Mouse (Mus musculus) forebrain, embryonic 16.5 days (tissue): ENCODE measurements around the gene Ak5. TPM values are rescaled to one million over a fixed set of nuclear protein-coding genes. Genes with fewer than 3 reads are reported as not detected.
"Not testable (repeated sequence)": the region's sequence is repeated elsewhere in the genome, so short reads cannot be mapped to it uniquely, and the experiment has no call there.

Source experiments
- ATAC-seq: fragments of 200-750 bp; cut with Nextera tagmentation; 2 replicates; pipeline ENCODE4 v1.8.0; 2017; ENCODE audit warnings: mild to moderate bottlenecking, moderate library complexity
- H3K27ac ChIP-seq: fragments of 300-500 bp; sonication (generic); 2 replicates; pipeline ENCODE4 v1.5.1; 2014; ENCODE audit warnings: low read length, control low read depth
- H3K27me3 ChIP-seq: fragments of 300-500 bp; sonication (generic); replicated peaks from 2 replicates; pipeline ENCODE4 v1.6.1; 2014; ENCODE audit warnings: low read length; ENCODE audit not compliant: control insufficient read depth, insufficient read depth
- H3K36me3 ChIP-seq: fragments of 300-500 bp; sonication (generic); 2 replicates; pipeline ENCODE4 v1.6.1; 2014; ENCODE audit not compliant: control insufficient read depth, insufficient read depth
- H3K4me1 ChIP-seq: fragments of 300-500 bp; sonication (generic); replicated peaks from 2 replicates; pipeline ENCODE4 v1.6.1; 2014; ENCODE audit warnings: low read length; ENCODE audit not compliant: control insufficient read depth, insufficient read depth
- H3K4me2 ChIP-seq: fragments of 300-500 bp; sonication (generic); 2 replicates; pipeline ENCODE4 v1.6.1; 2014; ENCODE audit warnings: mild to moderate bottlenecking, low read length, control low read depth
- H3K4me3 ChIP-seq: fragments of 300-500 bp; sonication (generic); replicated peaks from 2 replicates; pipeline ENCODE4 v1.5.1; 2014; ENCODE audit warnings: mild to moderate bottlenecking, low read length, control low read depth
- H3K9ac ChIP-seq: fragments of 300-500 bp; sonication (generic); replicated peaks from 2 replicates; pipeline ENCODE4 v1.6.1; 2014; ENCODE audit warnings: low read depth, low read length, control low read depth
- H3K9me3 ChIP-seq: fragments of 300-500 bp; sonication (generic); 2 replicates; pipeline ENCODE4 v1.6.1; 2016; ENCODE audit warnings: low read length; ENCODE audit not compliant: control insufficient read depth
- whole genome bisulfite sequencing: fragments of 180-500 bp; shearing (Covaris S2); extraction: QIAGEN DNeasy Blood & Tissue Kit; methylation state at CpG from one replicate; pipeline ENCODE4 v1.1.7; 2014; 5-methylcytosine and 5-hydroxymethylcytosine counted together
- polyA plus RNA-seq: library from polyadenylated mRNA; unstranded; fragments of >200 nt; fragmentation: Nextera tagmentation; extraction: Ambion mirVana; gene quantifications from 2 replicates; pipeline ENCODE4 v1.2.1, GENCODE M21; 2015

Ak5 gene
- 7.4 and 10.9 TPM in 2 replicates for polyA plus RNA-seq

DNA sequence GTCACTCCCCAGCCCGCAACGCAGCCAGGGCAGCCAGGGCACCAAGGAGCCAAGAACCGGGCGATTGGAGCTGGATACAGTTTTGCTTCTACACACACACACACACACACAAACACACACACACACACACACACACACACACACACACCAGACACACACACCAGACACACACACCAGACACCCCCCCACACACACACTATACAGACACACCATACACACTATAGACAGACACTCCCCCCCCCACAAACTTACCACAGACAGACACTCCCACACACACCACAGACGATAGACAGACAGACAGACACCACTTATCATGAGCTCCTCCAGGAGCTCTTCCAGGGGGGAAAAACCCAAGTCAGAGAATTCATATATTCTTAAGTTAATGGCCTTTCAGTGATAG, at the start of gene Ak5:
TSS of gene Ak5 (minus strand) at position 122 of the 400 bp plus-strand sequence.
- Histone ChIP-seq H3K4me2 (peak within 1 kb of the TSS; percentile 97), H3K9ac (peak within 1 kb of the TSS; percentile 60), H3K27ac (no peak within 1 kb of the TSS), H3K27me3 (peaks cover 7% of the 10 kb centered on the region; the same call in 1 of the 2 replicates), H3K9me3 (no peaks in the 10 kb centered on the region), H3K4me1 (peaks cover 6% of the 10 kb centered on the region), H3K36me3 (no peaks in the 10 kb centered on the region), H3K4me3 (peak within 1 kb of the TSS; percentile 58)
- 4% methylated on average over 5 of the region's 5 CpGs for WGBS
- peak; percentile 60 for ATAC-seq

DNA sequence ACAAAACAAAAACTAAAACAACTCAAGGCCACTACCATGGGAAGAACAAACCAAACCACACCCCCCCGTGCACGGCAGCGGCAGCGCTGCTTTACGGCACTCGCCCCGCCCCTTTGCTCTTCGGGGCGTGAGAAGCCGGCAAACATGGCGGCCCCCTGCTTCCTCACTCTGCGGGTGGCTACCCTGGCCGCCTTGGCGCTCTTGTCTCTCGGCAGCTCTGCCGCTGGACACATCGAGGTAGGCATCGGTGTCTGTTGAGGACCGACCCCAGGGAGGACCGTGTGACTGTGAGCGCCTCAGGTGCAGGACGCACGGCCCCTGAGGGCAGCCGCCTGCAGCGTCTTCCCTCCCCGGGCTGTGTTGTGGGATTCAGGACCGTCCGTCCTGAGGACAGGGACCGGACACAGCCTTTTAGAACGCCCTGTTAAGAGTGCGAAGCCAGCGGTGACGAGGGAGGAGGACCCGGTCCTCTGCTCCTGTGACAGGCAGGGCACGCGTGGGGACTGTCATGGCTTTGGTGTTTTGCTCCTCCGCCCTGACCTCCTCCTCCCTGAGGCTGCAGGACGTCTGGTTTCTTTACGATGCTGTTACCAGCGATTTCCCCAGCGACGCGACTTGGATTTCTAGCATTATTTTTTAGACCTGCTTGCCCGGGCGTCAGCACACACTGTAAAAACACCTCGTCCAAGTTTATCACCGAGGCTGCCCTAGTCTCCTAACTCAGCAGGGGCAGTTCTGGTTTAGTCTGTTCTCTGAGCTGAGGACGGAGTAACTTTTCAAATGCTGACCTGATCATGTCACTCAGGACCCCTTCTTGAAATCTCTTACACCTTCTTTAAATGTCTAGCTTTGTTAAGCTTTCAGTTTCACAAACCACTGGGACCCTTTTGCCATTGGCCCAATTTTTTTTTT, 46.1 kb upstream of the Ak5 start, which contains the start of gene Pigk:
TSS of gene Pigk (plus strand) at position 110 of the 912 bp plus-strand sequence.
- ATAC-seq, result peak; percentile 91

DNA sequence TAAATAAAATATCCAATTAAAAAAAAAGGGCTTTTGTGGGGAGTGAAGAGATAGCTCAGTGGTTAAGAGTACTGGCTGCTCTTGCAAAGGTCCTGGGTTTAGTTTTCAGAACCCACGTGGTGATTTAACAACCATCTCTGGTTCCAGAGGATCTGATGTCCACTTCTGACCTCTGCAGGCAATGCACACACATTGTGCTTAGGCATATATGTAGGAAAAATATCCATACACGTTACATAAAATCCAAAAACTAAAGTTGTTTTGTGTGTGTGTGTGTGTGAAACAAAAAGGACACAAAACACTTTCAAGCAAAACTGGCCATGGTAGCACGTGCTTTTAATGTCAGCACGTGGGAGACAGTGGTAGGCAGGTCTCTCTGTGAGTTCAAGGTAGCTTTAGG, 44.8 kb upstream of the Ak5 start:
- Histone ChIP-seq H3K4me3 (no peak overlapping the region), H3K9me3 (no peaks in the 10 kb centered on the region), H3K4me2 (no peak overlapping the region), H3K4me1 (peaks cover 13% of the 10 kb centered on the region), H3K9ac (no peak overlapping the region), H3K27me3 (no peaks in the 10 kb centered on the region), H3K36me3 (no peaks in the 10 kb centered on the region), H3K27ac (no peak overlapping the region)
- 72% methylated on average over 4 of the region's 4 CpGs for WGBS
- ATAC-seq, result no peak

More for the DNA sequence above, 46.1 kb upstream of the Ak5 start, which contains the start of gene Pigk:
- Histone ChIP-seq H3K27me3 (no peaks in the 10 kb centered on the region), H3K9me3 (no peaks in the 10 kb centered on the region), H3K4me2 (peak within 1 kb of the TSS; percentile 89), H3K9ac (peak within 1 kb of the TSS; percentile 92), H3K4me1 (peaks cover 13% of the 10 kb centered on the region), H3K27ac (peak within 1 kb of the TSS; percentile 14; the same call in 1 of the 2 replicates), H3K36me3 (no peaks in the 10 kb centered on the region), H3K4me3 (peak within 1 kb of the TSS; percentile 98)
- under 1% methylated on average over 48 of the region's 48 CpGs for WGBS

GRCm38 (mm10) chr3:152709936-152710335, 41.8 kb upstream of the Ak5 start:
- no peak for ATAC-seq
- peaks cover 8% of the 10 kb centered on the region for H3K4me1 ChIP-seq
- no peaks in the 10 kb centered on the region for H3K27me3 ChIP-seq
- H3K4me3 ChIP-seq, result no peak overlapping the region
- H3K27ac ChIP-seq, result no peak overlapping the region
- WGBS, result 84% methylated on average over 3 of the region's 3 CpGs
- H3K4me2 ChIP-seq, result no peak overlapping the region
- no peaks in the 10 kb centered on the region for H3K36me3 ChIP-seq
- no peak overlapping the region for H3K9ac ChIP-seq
- H3K9me3 ChIP-seq, result no peaks in the 10 kb centered on the region

DNA sequence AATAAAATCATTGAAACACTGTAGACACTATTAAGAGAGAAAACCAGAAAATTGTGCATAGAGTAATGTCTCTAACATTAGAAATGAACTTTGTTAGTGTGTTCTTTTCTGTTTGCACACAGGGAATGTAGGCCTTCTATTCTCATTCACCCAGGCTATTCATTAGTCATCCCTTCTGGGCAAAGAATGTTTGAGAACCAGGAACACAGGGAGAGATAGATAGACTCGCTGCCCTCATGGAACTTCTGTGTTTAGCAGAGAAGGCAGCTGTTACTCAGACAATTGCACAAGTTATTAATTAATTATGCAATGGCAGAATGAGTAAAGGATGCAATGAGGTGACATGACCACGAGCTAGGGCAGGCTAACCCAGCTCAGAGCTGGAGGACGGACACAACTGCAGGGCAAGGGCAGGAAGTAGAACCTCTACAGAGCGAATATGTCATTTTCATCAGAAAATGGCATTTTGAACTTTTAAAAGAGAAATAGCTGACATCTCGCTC, 39.2 kb upstream of the Ak5 start:
- Histone ChIP-seq H3K9me3 (no peaks in the 10 kb centered on the region), H3K4me2 (no peak overlapping the region), H3K27me3 (no peaks in the 10 kb centered on the region), H3K27ac (no peak overlapping the region), H3K4me3 (no peak overlapping the region), H3K4me1 (no peaks in the 10 kb centered on the region), H3K9ac (no peak overlapping the region), H3K36me3 (no peaks in the 10 kb centered on the region)
- 87% methylated on average over 5 of the region's 5 CpGs for WGBS
- no peak for ATAC-seq

DNA sequence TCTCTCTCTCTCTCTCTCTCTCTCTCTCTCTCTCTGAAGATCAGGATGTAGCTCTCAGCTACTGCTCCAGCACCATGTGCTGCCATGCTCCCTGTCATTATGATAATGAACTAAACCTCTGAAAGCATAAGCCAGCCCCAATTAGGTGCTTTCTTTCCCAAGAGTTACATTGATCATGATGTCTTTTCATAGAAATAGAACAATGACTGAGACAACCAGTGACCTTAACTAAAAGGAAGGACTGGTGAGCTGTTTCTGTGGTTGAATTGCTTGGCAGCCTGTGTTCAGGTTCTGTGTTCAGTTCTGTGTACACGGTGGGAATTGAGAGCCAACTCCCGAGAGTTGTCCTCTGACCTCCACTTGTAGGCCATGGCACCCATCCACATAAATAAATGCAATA, 38.7 kb upstream of the Ak5 start:
- Histone ChIP-seq H3K9ac (no peak overlapping the region), H3K4me1 (no peaks in the 10 kb centered on the region), H3K4me3 (no peak overlapping the region), H3K4me2 (no peak overlapping the region), H3K9me3 (no peaks in the 10 kb centered on the region), H3K27me3 (no peaks in the 10 kb centered on the region), H3K27ac (no peak overlapping the region), H3K36me3 (no peaks in the 10 kb centered on the region)
- 82% methylated on average over 2 of the region's 2 CpGs for WGBS
- no peak for ATAC-seq

GRCm38 (mm10) chr3:152705826-152706225, 37.7 kb upstream of the Ak5 start:
- Histone ChIP-seq H3K4me1 (no peaks in the 10 kb centered on the region), H3K4me2 (no peak overlapping the region), H3K4me3 (no peak overlapping the region), H3K36me3 (no peaks in the 10 kb centered on the region), H3K9me3 (no peaks in the 10 kb centered on the region), H3K27me3 (no peaks in the 10 kb centered on the region), H3K27ac (no peak overlapping the region), H3K9ac (no peak overlapping the region)
- 72% methylated on average over 5 of the region's 5 CpGs for WGBS
- no peak for ATAC-seq

DNA sequence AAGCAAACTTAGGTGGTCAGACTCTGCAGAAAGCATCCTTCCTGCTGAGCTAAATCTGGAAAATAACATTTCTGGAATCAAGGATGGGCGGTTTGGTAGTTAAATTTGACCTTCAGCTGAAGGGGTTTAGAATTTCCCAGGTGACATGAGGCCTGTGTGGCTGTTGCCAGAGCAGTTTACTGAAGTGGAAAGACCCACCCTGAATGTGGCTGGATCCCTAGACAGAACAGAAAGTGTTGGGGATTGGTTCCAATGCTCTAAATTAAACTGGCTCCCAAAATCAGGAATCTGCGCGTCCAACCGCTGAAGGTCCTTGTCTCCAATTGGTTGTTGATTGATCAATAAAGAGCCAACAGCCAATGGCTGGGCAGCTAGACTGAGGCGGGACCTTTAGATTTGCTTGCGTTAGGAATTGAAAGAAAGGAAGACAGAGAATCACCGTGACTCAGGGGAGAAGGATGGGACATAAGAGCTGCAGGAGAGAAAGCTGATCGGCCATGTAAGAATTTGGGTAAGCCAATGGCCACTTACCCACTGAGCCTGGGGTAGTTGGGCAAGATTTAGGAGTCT, 34.2 kb upstream of the Ak5 start:
- Histone ChIP-seq H3K9ac (no peak overlapping the region), H3K36me3 (no peaks in the 10 kb centered on the region), H3K27ac (no peak overlapping the region), H3K27me3 (no peaks in the 10 kb centered on the region), H3K4me2 (peak overlapping the region; percentile 29; the same call in 1 of the 2 replicates), H3K4me3 (peak overlapping the region; percentile 26), H3K4me1 (no peaks in the 10 kb centered on the region), H3K9me3 (no peaks in the 10 kb centered on the region)
- WGBS, result 48% methylated on average over 8 of the region's 8 CpGs
- ATAC-seq, result peak; percentile 63

DNA sequence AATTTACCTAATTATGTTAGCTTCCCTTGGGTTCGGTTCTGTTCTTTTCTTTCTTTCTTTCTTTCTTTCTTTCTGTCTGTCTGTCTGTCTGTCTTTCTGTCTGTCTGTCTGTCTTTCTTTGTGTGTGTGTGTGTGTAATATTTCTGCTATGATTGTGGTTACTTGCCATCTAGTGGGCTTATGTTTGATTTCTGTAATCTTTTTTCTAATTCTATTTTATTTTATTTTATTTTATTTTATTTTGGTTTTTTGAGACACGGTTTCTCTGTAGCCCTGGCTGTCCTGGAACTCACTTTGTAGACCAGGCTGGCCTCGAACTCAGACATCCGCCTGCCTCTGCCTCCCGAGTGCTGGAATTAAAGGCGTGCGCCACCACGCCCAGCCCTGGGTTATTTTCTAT, 33.4 kb upstream of the Ak5 start:
- 94% methylated on average over 8 of the region's 8 CpGs for WGBS
- H3K27ac ChIP-seq, H3K9ac ChIP-seq, H3K27me3 ChIP-seq, ATAC-seq, H3K4me2 ChIP-seq, H3K9me3 ChIP-seq, H3K4me3 ChIP-seq, H3K36me3 ChIP-seq, H3K4me1 ChIP-seq: not testable (repeated sequence)
